Mouse (Mus musculus) cerebellum, adult 2 months (tissue): ENCODE measurements around the gene Nmnat2.

Source experiments
- CTCF ChIP-seq: fragments of 200-500 bp; IDR thresholded peaks from 2 replicates; pipeline ENCODE4 v1.5.1; 2011; ENCODE audit warnings: low read depth, mild to moderate bottlenecking, control low read depth, low read length, moderate library complexity, borderline replicate concordance; ENCODE audit not compliant: insufficient read depth
- POLR2A ChIP-seq: fragments of 200-500 bp; IDR thresholded peaks from 2 replicates; pipeline ENCODE4 v1.6.1; 2011; ENCODE audit warnings: low read length, control low read depth, borderline replicate concordance; ENCODE audit not compliant: insufficient read depth

GRCm38 (mm10) chr1:153071995-153072394, 117.2 kb downstream of the Nmnat2 start:
- no peak for TF ChIP-seq CTCF
- no peak for TF ChIP-seq POLR2A
